Mouse (Mus musculus) intestine, embryonic 14.5 days (tissue): ENCODE measurements around the gene Mrrf. TPM values are rescaled to one million over a fixed set of nuclear protein-coding genes. Genes with fewer than 3 reads are reported as not detected.

ENCODE experiments used
- ATAC-seq: fragments of 200-750 bp; cut with Nextera tagmentation; replicated peaks from 2 replicates; pipeline ENCODE4 v1.8.0; 2017; ENCODE audit warnings: low read depth, moderate number of reproducible peaks, moderate TSS enrichment, moderate library complexity; ENCODE audit not compliant: low FRiP score, low TSS enrichment
- DNase-seq: peaks from one replicate; pipeline ENCODE4 v3.0.0-alpha.2; 2018; ENCODE audit warnings: low spot score
- H3K27ac ChIP-seq: fragments of 300-500 bp; sonication (generic); 2 replicates; pipeline ENCODE4 v1.5.1; 2014; ENCODE audit warnings: low read depth, mild to moderate bottlenecking, control low read depth
- H3K27me3 ChIP-seq: fragments of 300-500 bp; sonication (generic); replicated peaks from 2 replicates; pipeline ENCODE4 v1.6.1; 2014; ENCODE audit warnings: low read length, control low read depth; ENCODE audit not compliant: control insufficient read depth, insufficient read depth
- H3K36me3 ChIP-seq: fragments of 300-500 bp; sonication (generic); 2 replicates; pipeline ENCODE4 v1.6.1; 2014; ENCODE audit warnings: low read length, control low read depth; ENCODE audit not compliant: control insufficient read depth, insufficient read depth
- H3K4me1 ChIP-seq: fragments of 300-500 bp; sonication (generic); replicated peaks from 2 replicates; pipeline ENCODE4 v1.6.1; 2014; ENCODE audit warnings: low read length, control low read depth, mixed read lengths; ENCODE audit not compliant: control insufficient read depth, insufficient read depth
- H3K4me2 ChIP-seq: fragments of 300-500 bp; sonication (generic); 2 replicates; pipeline ENCODE4 v1.6.1; 2014; ENCODE audit warnings: low read length
- H3K4me3 ChIP-seq: fragments of 300-500 bp; sonication (generic); 2 replicates; pipeline ENCODE4 v1.5.1; 2014; ENCODE audit warnings: low read depth, low read length, control low read depth, mixed read lengths
- H3K9ac ChIP-seq: fragments of 300-500 bp; sonication (generic); 2 replicates; pipeline ENCODE4 v1.6.1; 2014; ENCODE audit warnings: mild to moderate bottlenecking, low read length
- H3K9me3 ChIP-seq: fragments of 300-500 bp; sonication (generic); 2 replicates; pipeline ENCODE4 v1.6.1; 2016; ENCODE audit warnings: low read length, control low read depth; ENCODE audit not compliant: control insufficient read depth
- WGBS: fragments of 180-500 bp; shearing (Covaris S2); extraction: QIAGEN DNeasy Blood & Tissue Kit; methylation state at CpG from one replicate; pipeline ENCODE4 v1.1.7; 2014; 5-methylcytosine and 5-hydroxymethylcytosine counted together
- polyA plus RNA-seq: library from polyadenylated mRNA; unstranded; fragments of >200 nt; fragmentation: Nextera tagmentation; extraction: Ambion mirVana; gene quantifications from 2 replicates; pipeline ENCODE4 v1.2.1, GENCODE M21; 2014

Gene Mrrf
- polyA plus RNA-seq, 1 experiment from 2014 or later, result 33.3 TPM

DNA sequence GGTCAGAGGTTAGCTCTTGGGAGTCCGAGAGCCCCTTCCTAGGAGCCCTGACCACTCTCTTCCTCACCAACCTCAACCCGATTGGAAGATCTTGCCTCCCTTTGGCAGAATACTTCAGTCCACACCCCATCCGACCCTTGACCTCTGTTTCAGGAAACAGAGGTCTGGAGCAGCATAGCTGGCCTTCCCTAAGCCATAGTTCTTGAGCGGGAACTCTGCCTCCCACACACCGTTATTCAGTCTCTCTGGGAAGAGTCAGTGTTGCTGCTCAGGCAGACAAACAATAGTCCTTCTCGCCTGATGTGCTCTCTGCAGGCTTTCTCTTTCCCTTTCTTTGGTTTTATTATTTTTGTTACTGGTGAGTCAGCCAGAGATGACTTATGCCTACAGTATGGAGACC lies 36.5 kb upstream of the Mrrf start:
- no peaks in the 10 kb centered on the region for H3K9me3 ChIP-seq
- DNase-seq (no peak), ATAC-seq (no peak)
- peaks cover 100% of the 10 kb centered on the region for H3K27me3 ChIP-seq
- no peaks in the 10 kb centered on the region for H3K36me3 ChIP-seq
- H3K4me3 ChIP-seq, result no peak overlapping the region
- H3K9ac ChIP-seq, result no peak overlapping the region
- H3K4me2 ChIP-seq, result no peak overlapping the region
- H3K27ac ChIP-seq, result no peak overlapping the region
- peaks cover 6% of the 10 kb centered on the region for H3K4me1 ChIP-seq
- WGBS, result 11% methylated on average over 6 of the region's 6 CpGs

GRCm38 (mm10) chr2:36101866-36102558 lies 34.2 kb upstream of the Mrrf start:
- Histone ChIP-seq H3K27me3 (peaks cover 100% of the 10 kb centered on the region), H3K9ac (no peak overlapping the region), H3K9me3 (no peaks in the 10 kb centered on the region), H3K4me1 (peaks cover 6% of the 10 kb centered on the region), H3K4me2 (peak overlapping the region; percentile 30), H3K27ac (no peak overlapping the region), H3K4me3 (peak overlapping the region; percentile 12; the same call in 1 of the 2 replicates), H3K36me3 (no peaks in the 10 kb centered on the region)
- DNase-seq, result peak; percentile 76
- ATAC-seq, result no peak
- 4% methylated on average over 28 of the region's 28 CpGs for WGBS

- peak overlapping the region; percentile 12; the same call in 1 of the 2 replicates for H3K4me3 ChIP-seq
- H3K4me1 ChIP-seq, result peaks cover 6% of the 10 kb centered on the region
- no peak overlapping the region for H3K27ac ChIP-seq
- 2% methylated on average over 21 of the region's 21 CpGs for WGBS
- H3K36me3 ChIP-seq, result no peaks in the 10 kb centered on the region
- H3K9ac ChIP-seq, result no peak overlapping the region
- ATAC-seq, result no peak
- H3K9me3 ChIP-seq, result no peaks in the 10 kb centered on the region
- H3K4me2 ChIP-seq, result peak overlapping the region; percentile 30
- peaks cover 100% of the 10 kb centered on the region for H3K27me3 ChIP-seq
- DNase-seq, result no peak
These were observed 33.6 kb upstream of the Mrrf start for GRCm38 (mm10) chr2:36102559-36102946.

DNA sequence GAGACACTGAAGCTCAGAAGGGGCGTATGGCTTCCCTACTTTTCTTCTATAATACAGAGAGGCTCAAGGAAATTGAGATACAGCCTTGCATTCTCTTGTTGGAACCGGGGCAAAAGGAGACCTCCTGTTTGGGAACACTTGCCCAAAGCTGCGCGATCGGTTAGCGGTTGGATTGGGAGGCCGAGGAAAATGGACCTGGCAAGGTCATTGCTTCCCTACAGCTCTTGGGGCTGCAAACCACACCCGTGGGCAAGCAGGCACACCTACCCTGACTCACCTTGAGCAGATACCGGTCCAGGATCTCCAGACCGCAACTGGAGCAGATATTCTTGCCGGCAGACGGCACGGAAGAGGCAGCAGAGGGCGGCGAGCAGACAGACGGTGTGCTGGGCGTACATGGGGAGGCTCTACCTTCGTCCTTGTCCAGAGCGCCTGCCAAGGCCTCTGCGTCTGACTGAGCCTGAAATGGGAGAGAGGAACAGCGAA lies 33.1 kb upstream of the Mrrf start:
- DNase-seq, result no peak
- H3K9me3 ChIP-seq, result no peaks in the 10 kb centered on the region
- H3K4me1 ChIP-seq, result peaks cover 6% of the 10 kb centered on the region
- WGBS, result 4% methylated on average over 21 of the region's 21 CpGs
- peak overlapping the region; percentile 34 for H3K4me2 ChIP-seq
- H3K4me3 ChIP-seq, result peak overlapping the region; percentile 12
- H3K27me3 ChIP-seq, result peaks cover 100% of the 10 kb centered on the region
- no peak for ATAC-seq
- H3K27ac ChIP-seq, result no peak overlapping the region
- H3K36me3 ChIP-seq, result no peaks in the 10 kb centered on the region
- H3K9ac ChIP-seq, result no peak overlapping the region

DNA sequence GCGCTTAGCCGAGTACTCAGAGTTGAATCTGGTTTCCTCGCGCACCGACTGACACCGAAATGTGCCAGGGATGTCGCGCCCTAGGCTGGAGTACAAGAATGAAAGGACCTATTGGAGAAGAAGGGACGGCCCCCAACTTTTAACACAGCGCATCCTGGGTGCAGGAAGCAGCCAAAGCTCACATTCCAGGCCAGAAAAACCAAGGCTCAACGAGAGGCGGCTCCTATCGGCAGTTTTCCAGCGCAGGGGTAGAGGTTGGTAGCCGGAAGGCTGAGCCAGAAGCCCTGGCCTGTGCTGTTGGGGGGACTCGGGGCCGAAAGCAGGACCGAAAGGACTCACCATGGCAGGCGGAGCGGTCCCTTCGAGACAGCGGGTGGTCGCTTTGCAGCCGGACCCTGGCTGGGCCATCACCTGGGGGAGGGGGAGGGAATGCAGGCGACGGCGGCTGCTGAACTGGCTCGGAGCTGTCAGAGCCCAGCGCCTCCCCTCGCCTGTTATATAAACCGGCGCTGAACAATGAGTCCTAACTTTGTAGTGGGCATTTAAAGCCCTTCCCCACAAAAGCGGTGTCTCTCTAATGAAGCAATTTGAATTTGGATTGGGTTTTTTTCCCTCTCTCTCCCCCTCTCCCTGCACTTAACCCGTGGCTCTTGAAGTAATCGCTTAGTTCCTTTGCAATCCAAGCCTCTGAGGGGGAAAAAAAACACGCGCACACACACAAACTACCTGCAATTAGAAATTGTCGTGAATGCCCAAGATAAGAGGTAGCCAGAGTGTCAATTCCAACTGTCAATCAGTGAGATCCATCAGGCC lies 32.4 kb upstream of the Mrrf start:
- WGBS, result 1% methylated on average over 38 of the region's 38 CpGs
- Histone ChIP-seq H3K36me3 (no peaks in the 10 kb centered on the region), H3K27me3 (peaks cover 99% of the 10 kb centered on the region), H3K9me3 (no peaks in the 10 kb centered on the region), H3K9ac (no peak overlapping the region), H3K27ac (no peak overlapping the region), H3K4me2 (peak overlapping the region; percentile 34), H3K4me1 (peaks cover 6% of the 10 kb centered on the region), H3K4me3 (peak overlapping the region; percentile 12; the same call in 1 of the 2 replicates)
- ATAC-seq, result no peak
- peak; percentile 75 for DNase-seq

DNA sequence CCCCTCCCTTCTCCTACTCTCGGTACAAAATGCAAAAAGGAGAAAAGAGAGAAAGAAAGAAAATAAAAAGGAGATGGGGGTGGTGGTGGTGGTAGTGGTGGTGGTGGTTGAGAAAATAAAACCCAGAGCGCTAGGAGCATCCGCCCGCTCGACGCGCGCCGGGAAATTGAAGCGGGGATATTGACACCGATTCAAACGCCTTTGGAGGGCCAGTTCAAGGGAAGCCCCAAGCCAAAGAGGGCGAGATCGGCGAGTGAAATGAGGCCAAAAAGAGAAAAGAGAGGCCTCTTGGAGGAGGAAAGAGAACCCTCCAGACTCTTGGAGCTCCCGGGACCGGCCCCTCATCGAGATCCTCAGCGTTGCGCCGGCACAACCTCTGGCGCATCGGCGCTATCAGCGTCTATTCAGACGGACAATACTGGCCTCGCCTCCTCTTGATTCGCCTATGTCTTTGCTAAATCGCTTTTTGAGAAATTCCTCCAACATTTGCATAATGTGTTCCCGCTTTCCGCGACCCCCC lies 31.7 kb upstream of the Mrrf start:
- Histone ChIP-seq H3K4me2 (peak overlapping the region; percentile 56), H3K27me3 (peaks cover 99% of the 10 kb centered on the region), H3K4me1 (peaks cover 6% of the 10 kb centered on the region), H3K36me3 (no peaks in the 10 kb centered on the region), H3K27ac (no peak overlapping the region), H3K4me3 (peak overlapping the region; percentile 32), H3K9me3 (no peaks in the 10 kb centered on the region), H3K9ac (no peak overlapping the region)
- WGBS, result under 1% methylated on average over 32 of the region's 32 CpGs
- ATAC-seq (no peak), DNase-seq (peak; percentile 80)

- WGBS, result 1% methylated on average over 50 of the region's 58 CpGs
- ATAC-seq, result no peak
- H3K27me3 ChIP-seq, result peaks cover 99% of the 10 kb centered on the region
These were observed 31.0 kb upstream of the Mrrf start, which contains the start of gene Lhx6 for GRCm38 (mm10) chr2:36104956-36105741. Gene Lhx6, minus strand, starts transcription at chr2:36105408.

GRCm38 (mm10) chr2:36108615-36109014 lies 27.6 kb upstream of the Mrrf start:
- H3K27me3 ChIP-seq, result peaks cover 78% of the 10 kb centered on the region
- 12% methylated on average over 7 of the region's 7 CpGs for WGBS
- H3K9me3 ChIP-seq, result no peaks in the 10 kb centered on the region

More at GRCm38 (mm10) chr2:36104956-36105741, 31.0 kb upstream of the Mrrf start, which contains the start of gene Lhx6:
- H3K4me1 ChIP-seq, result peaks cover 6% of the 10 kb centered on the region
- H3K4me3 ChIP-seq, result peak within 1 kb of the TSS; percentile 32
- H3K9me3 ChIP-seq, result no peaks in the 10 kb centered on the region
- no peak within 1 kb of the TSS for H3K9ac ChIP-seq
- H3K36me3 ChIP-seq, result no peaks in the 10 kb centered on the region
- no peak within 1 kb of the TSS for H3K27ac ChIP-seq
- peak within 1 kb of the TSS; percentile 56 for H3K4me2 ChIP-seq
- DNase-seq, result peak; percentile 63

More at GRCm38 (mm10) chr2:36108615-36109014, 27.6 kb upstream of the Mrrf start:
- Histone ChIP-seq H3K27ac (no peak overlapping the region), H3K4me3 (no peak overlapping the region), H3K36me3 (no peaks in the 10 kb centered on the region), H3K9ac (no peak overlapping the region), H3K4me2 (no peak overlapping the region), H3K4me1 (peaks cover 2% of the 10 kb centered on the region; the same call in 1 of the 2 replicates)
- ATAC-seq, result no peak
- no peak for DNase-seq
